Mouse (Mus musculus): Measurements from ENCODE around the gene Trpm8.

The Trpm8 gene

DNA sequence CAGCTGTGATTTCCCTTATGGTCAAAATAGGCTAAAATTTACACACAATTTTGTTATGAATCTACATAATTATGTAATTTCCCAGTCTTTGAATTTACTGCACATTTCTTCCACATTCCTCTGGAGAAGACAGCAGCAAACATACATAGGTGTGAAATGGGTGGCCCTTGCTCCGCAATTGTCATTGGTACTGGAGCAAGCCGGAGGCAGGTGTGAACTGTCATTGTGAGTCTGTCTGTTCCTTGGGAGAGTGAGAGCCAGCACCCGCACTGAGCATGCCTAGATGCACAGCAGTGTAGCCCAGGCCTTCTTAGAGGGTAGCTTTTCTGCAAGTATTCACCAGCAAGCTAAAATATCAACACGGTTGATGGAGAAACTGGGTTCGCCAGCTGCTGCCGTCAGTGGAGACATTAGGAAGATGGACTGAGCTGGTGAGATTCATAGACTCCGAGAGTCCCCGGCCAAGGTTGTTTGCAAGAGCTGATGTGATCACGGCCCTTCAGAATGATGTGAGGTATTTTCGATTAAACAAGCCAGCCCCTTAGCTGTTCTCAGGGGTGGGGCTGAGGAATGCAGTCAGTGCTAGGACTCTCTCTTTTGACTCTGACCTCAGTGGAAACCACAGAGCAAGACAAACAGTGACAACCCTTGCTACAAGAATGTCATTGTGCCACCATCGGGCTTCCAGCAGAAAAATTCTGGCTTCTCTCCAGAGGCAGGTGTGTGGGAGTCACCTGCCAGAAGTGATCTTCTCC lies 150.7 kb downstream of the Trpm8 start:
- no peak for DNase-seq (ENCODE audit: extremely low read depth, low read depth, low spot score)

DNA sequence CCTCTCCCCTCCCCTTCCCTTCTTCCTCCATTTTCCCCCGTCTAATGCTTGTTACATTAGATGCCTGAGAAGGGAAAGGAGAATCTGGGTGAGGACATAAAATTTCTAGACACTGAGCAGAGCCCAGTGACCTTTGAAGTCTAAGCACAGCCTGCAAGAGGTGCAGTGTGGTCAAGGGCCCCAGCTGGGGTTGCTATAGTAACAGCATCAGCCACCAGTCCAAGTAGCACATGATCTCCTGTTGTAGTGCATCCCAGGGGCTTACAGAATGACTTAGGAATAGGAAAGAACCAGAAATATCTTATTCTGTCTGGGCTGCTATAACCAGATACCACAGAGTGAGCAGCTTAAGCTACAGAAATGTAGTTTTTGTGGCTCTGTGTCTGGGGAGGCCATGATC lies 152.0 kb downstream of the Trpm8 start:
- DNase-seq (ENCODE audit: extremely low read depth, low read depth, low spot score) = no peak

DNA sequence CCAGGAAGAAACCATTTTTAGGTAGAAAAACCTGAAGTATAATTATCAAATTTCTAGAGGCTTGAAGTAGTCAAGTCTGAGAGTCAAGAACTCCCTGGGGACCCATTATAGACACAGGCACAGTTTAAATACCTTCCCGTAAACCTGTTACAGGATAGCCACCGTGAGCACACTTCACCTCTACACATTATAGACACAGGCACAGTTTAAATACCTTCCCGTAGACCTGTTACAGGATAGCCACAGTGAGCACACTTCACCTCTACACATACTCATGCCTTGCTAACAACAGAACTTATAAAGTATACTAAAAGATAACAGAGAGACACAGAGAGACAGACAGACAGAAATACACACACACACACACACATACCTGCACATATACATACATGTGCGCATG lies 153.8 kb downstream of the Trpm8 start:
- no peak for DNase-seq (ENCODE audit: extremely low read depth, low read depth, low spot score)

DNA sequence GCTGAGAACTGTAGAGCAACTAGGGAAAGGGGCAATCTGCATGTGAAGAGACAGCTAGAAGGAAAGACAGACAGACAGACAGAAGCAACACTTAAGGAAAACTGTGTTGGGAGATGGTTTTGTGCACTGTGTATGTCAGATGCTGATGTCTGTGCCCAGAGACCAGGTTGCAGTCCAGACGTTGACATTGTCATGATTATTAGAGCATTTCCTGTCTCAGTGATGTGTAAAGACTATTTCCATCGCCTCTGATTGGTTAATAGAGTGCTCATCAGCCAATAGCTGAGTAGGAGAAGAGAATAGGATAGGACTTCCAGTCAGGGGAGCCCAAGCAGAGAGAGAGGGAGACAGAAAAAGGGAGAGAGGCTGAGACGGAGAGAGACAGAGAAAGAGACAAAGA lies 155.1 kb downstream of the Trpm8 start:
- no peak for DNase-seq (ENCODE audit: extremely low read depth, low read depth, low spot score)

DNA sequence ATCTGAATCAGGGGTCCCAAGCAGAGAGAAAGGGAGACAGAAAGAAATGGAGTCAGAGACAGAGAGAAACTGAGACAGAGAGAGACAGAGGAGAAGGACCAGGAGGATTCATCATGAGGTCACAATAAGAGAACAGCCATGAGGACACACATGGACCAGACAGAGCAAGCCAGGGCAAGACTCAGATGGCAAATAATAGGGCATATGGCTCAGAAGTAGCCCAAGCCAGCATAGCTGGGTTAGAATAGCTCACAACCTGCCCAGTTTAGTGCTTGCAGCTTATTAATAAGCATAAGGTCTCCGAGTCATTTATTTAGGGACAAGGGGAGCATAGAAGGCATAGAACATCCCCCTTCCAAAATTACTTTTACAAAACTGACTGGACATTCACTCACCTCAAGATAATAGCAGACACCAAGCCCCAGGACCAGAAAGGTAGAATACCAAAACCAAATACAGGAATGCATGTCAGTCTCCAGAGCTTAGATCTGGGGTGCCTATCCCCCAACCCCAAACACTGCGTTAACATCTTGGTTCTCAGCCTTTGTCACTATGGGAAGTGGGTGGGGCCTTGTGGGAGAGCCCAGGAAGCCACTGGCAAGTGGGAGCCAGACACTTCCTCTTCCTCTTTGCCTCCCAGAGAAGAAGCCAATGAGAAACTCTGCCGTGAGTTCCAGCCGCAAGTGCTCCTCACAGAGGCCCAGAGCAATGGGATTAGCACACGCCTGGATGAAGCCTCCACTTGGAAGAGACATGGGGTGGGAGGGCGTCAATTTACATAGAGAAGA lies 155.8 kb downstream of the Trpm8 start:
- DNase-seq (ENCODE audit: extremely low read depth, low read depth, low spot score) = no peak

DNA sequence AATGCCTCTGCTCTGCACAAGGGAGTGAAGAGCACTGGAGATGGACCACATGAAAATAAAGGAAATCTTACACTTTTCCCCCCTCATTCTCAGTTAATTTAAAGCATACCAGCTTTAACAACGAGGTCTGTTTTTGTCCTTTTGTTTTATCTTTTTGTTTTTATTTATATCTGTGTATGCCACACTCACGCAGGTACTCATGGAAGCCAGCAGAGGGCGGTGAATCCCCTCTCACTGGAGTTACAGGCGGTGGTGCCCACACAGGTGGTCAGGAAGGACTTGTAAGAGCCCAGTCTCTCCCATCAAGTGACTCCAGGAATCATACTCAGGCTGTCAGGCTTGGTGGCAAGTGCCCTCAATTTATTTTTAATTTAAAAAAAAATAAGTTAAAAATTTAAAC lies 156.6 kb downstream of the Trpm8 start:
- DNase-seq (ENCODE audit: extremely low read depth, low read depth, low spot score) = no peak

DNA sequence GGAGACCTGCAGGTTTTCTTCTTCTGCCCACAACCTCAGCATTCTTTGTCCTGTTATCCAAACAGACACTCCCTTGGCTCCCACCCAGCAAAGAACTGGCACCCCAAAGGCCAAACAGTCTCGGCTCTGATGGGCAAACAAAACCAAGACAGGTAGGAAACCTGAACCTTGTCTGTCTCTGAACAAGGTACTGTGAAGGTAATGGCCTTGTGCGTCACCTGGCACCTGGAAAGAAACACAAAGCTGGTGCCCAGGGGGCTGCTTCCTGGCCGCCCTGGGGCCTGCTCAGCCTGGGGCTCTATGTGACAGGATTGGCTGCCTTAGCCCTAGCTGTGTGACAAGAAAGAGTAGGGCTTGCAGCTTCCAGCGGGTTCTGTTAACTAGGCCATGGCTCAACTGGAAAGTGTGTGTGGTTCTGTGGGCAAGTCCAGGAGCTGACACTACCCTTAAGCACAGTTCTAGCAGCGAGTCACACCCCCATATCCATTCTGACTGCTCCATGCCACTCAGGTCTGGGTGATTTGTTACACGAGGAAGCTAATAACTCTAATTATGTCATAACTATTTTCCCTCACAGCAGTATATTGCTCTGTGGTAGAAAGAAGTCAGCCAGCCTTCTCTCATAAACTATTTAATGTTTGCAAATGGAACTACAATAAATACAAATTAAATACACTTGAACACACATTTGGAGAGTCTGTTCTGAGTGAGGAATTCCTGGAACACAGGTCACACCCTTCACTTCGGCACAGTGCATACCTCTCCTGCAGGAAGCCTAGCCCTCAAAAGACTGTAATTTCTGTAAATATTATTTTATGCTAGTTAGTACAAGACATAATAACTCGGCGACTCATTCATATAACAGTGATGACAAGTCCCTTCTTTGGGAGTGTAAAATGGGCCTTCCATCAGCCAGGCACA lies 160.0 kb downstream of the Trpm8 start:
- no peak for DNase-seq (ENCODE audit: extremely low read depth, low read depth, low spot score)
